Mouse (Mus musculus) forebrain, embryonic 11.5 days (tissue): ENCODE measurements around the gene Suclg2. TPM values are rescaled to one million over a fixed set of nuclear protein-coding genes. Genes with fewer than 3 reads are reported as not detected.

Source experiments
- ATAC-seq: fragments of 200-750 bp; cut with Nextera tagmentation; replicated peaks from 2 replicates; pipeline ENCODE4 v1.8.0; 2017; ENCODE audit warnings: moderate TSS enrichment; ENCODE audit not compliant: low FRiP score
- DNase-seq: peaks from one replicate; pipeline ENCODE4 v3.0.0-alpha.2; 2017; ENCODE audit warnings: low spot score
- H3K27ac ChIP-seq: fragments of 300-500 bp; sonication (generic); 2 replicates; pipeline ENCODE4 v1.5.1; 2014; ENCODE audit warnings: low read depth, low read length
- H3K27me3 ChIP-seq: fragments of 300-500 bp; sonication (generic); 2 replicates; pipeline ENCODE4 v1.6.1; 2014; ENCODE audit warnings: mild to moderate bottlenecking, low read length, mixed read lengths; ENCODE audit not compliant: control insufficient read depth, insufficient read depth
- H3K36me3 ChIP-seq: fragments of 300-500 bp; sonication (generic); 2 replicates; pipeline ENCODE4 v1.6.1; 2014; ENCODE audit warnings: mild to moderate bottlenecking, low read length, moderate library complexity, mixed read lengths; ENCODE audit not compliant: control insufficient read depth, insufficient read depth
- H3K4me1 ChIP-seq: fragments of 300-500 bp; sonication (generic); replicated peaks from 2 replicates; pipeline ENCODE4 v1.6.1; 2014; ENCODE audit warnings: low read length, mixed read lengths; ENCODE audit not compliant: control insufficient read depth, insufficient read depth
- H3K4me2 ChIP-seq: fragments of 300-500 bp; sonication (generic); 2 replicates; pipeline ENCODE4 v1.6.1; 2014; ENCODE audit warnings: low read depth, mild to moderate bottlenecking, low read length, moderate library complexity, mixed read lengths; ENCODE audit not compliant: severe bottlenecking
- H3K4me3 ChIP-seq: fragments of 300-500 bp; sonication (generic); 2 replicates; pipeline ENCODE4 v1.5.1; 2014; ENCODE audit warnings: low read depth, low read length
- H3K9ac ChIP-seq: fragments of 300-500 bp; sonication (generic); 2 replicates; pipeline ENCODE4 v1.6.1; 2014; ENCODE audit warnings: low read length
- H3K9me3 ChIP-seq: fragments of 300-500 bp; sonication (generic); 2 replicates; pipeline ENCODE4 v1.6.1; 2016; ENCODE audit warnings: low read length, mixed read lengths; ENCODE audit not compliant: control insufficient read depth
- WGBS: fragments of 180-500 bp; shearing (Covaris S2); extraction: QIAGEN DNeasy Blood & Tissue Kit; methylation state at CpG from one replicate; pipeline ENCODE4 v1.1.7; 2014; 5-methylcytosine and 5-hydroxymethylcytosine counted together
- polyA plus RNA-seq: library from polyadenylated mRNA; unstranded; fragments of >200 nt; fragmentation: Nextera tagmentation; extraction: Ambion mirVana; gene quantifications from 2 replicates; pipeline ENCODE4 v1.2.1, GENCODE M21; 2014

Suclg2 gene
- polyA plus RNA-seq, 1 experiment from 2014 or later: 52.9 TPM

- Histone ChIP-seq H3K9ac (no peak overlapping the region), H3K4me1 (no peaks in the 10 kb centered on the region), H3K36me3 (no peaks in the 10 kb centered on the region), H3K27ac (no peak overlapping the region), H3K9me3 (no peaks in the 10 kb centered on the region), H3K4me2 (no peak overlapping the region), H3K4me3 (no peak overlapping the region), H3K27me3 (no peaks in the 10 kb centered on the region)
- ATAC-seq (no peak), DNase-seq (no peak)
- WGBS: 71% methylated on average over 4 of the region's 4 CpGs
Measured at GRCm38 (mm10) chr6:95551000-95551399, 167.6 kb downstream of the Suclg2 start.

- H3K4me1 ChIP-seq: no peaks in the 10 kb centered on the region
- no peaks in the 10 kb centered on the region for H3K27me3 ChIP-seq
- peak; percentile 66; the same call in 1 of the 2 replicates for ATAC-seq
- no peaks in the 10 kb centered on the region for H3K36me3 ChIP-seq
- no peak overlapping the region for H3K4me2 ChIP-seq
- H3K4me3 ChIP-seq: no peak overlapping the region
- no peak overlapping the region for H3K27ac ChIP-seq
- DNase-seq: no peak
- no peaks in the 10 kb centered on the region for H3K9me3 ChIP-seq
- no peak overlapping the region for H3K9ac ChIP-seq
- 69% methylated on average over 7 of the region's 7 CpGs for WGBS
Measured at GRCm38 (mm10) chr6:95546189-95546832, 172.3 kb downstream of the Suclg2 start.

GRCm38 (mm10) chr6:95545714-95546113 is 172.9 kb downstream of the Suclg2 start:
- no peak for DNase-seq
- no peaks in the 10 kb centered on the region for H3K27me3 ChIP-seq

GRCm38 (mm10) chr6:95545296-95545695 is 173.3 kb downstream of the Suclg2 start:
- H3K4me1 ChIP-seq: no peaks in the 10 kb centered on the region
- H3K9ac ChIP-seq: no peak overlapping the region
- H3K9me3 ChIP-seq: no peaks in the 10 kb centered on the region
- DNase-seq: no peak
- H3K36me3 ChIP-seq: no peaks in the 10 kb centered on the region
- 90% methylated on average over 3 of the region's 3 CpGs for WGBS
- H3K27me3 ChIP-seq: no peaks in the 10 kb centered on the region
- no peak overlapping the region for H3K4me3 ChIP-seq
- no peak overlapping the region for H3K27ac ChIP-seq
- H3K4me2 ChIP-seq: no peak overlapping the region
- no peak for ATAC-seq

More at GRCm38 (mm10) chr6:95545714-95546113, 172.9 kb downstream of the Suclg2 start:
- Histone ChIP-seq H3K36me3 (no peaks in the 10 kb centered on the region), H3K9me3 (no peaks in the 10 kb centered on the region), H3K4me2 (no peak overlapping the region), H3K9ac (no peak overlapping the region), H3K4me1 (no peaks in the 10 kb centered on the region), H3K4me3 (no peak overlapping the region), H3K27ac (no peak overlapping the region)
- ATAC-seq: no peak

GRCm38 (mm10) chr6:95535191-95535590 is 183.4 kb downstream of the Suclg2 start:
- Histone ChIP-seq H3K9me3 (no peaks in the 10 kb centered on the region), H3K4me2 (no peak overlapping the region), H3K4me1 (no peaks in the 10 kb centered on the region), H3K27ac (no peak overlapping the region), H3K27me3 (no peaks in the 10 kb centered on the region), H3K9ac (no peak overlapping the region), H3K36me3 (no peaks in the 10 kb centered on the region), H3K4me3 (no peak overlapping the region)
- WGBS: 81% methylated on average over 3 of the region's 3 CpGs
- ATAC-seq (no peak), DNase-seq (no peak)

GRCm38 (mm10) chr6:95519846-95520245 is 198.8 kb downstream of the Suclg2 start:
- H3K36me3 ChIP-seq: no peaks in the 10 kb centered on the region
- no peak overlapping the region for H3K4me3 ChIP-seq
- H3K4me2 ChIP-seq: no peak overlapping the region
- no peak for DNase-seq
- WGBS: 88% methylated on average over 2 of the region's 2 CpGs
- H3K9me3 ChIP-seq: no peaks in the 10 kb centered on the region
- no peak overlapping the region for H3K27ac ChIP-seq
- H3K4me1 ChIP-seq: no peaks in the 10 kb centered on the region
- no peak for ATAC-seq
- no peaks in the 10 kb centered on the region for H3K27me3 ChIP-seq
- H3K9ac ChIP-seq: no peak overlapping the region

GRCm38 (mm10) chr6:95518406-95518805 is 200.2 kb downstream of the Suclg2 start:
- no peak overlapping the region for H3K27ac ChIP-seq
- no peak overlapping the region for H3K4me2 ChIP-seq
- H3K9me3 ChIP-seq: no peaks in the 10 kb centered on the region
- DNase-seq: no peak
- WGBS: 87% methylated on average over 2 of the region's 2 CpGs
- no peaks in the 10 kb centered on the region for H3K27me3 ChIP-seq
- H3K4me1 ChIP-seq: no peaks in the 10 kb centered on the region
- no peaks in the 10 kb centered on the region for H3K36me3 ChIP-seq
- ATAC-seq: no peak
- no peak overlapping the region for H3K9ac ChIP-seq
- no peak overlapping the region for H3K4me3 ChIP-seq

GRCm38 (mm10) chr6:95515721-95516120 is 202.9 kb downstream of the Suclg2 start:
- Histone ChIP-seq H3K27ac (no peak overlapping the region), H3K9ac (no peak overlapping the region), H3K4me1 (no peaks in the 10 kb centered on the region), H3K4me3 (no peak overlapping the region), H3K36me3 (no peaks in the 10 kb centered on the region), H3K4me2 (no peak overlapping the region), H3K27me3 (no peaks in the 10 kb centered on the region), H3K9me3 (no peaks in the 10 kb centered on the region)
- no peak for ATAC-seq
- no peak for DNase-seq
- WGBS: 88% methylated on average over 5 of the region's 5 CpGs

- H3K4me1 ChIP-seq: no peaks in the 10 kb centered on the region
- H3K9me3 ChIP-seq: no peaks in the 10 kb centered on the region
- H3K27ac ChIP-seq: no peak overlapping the region
- no peak overlapping the region for H3K4me3 ChIP-seq
- no peak for DNase-seq
- WGBS: 83% methylated on average over 10 of the region's 10 CpGs
- no peak for ATAC-seq
- H3K36me3 ChIP-seq: no peaks in the 10 kb centered on the region
- no peaks in the 10 kb centered on the region for H3K27me3 ChIP-seq
- no peak overlapping the region for H3K4me2 ChIP-seq
- no peak overlapping the region for H3K9ac ChIP-seq
Measured at GRCm38 (mm10) chr6:95514726-95515125, 203.9 kb downstream of the Suclg2 start.
